Mouse (Mus musculus): ENCODE results near the gene Pdcd2l.

The Pdcd2l gene

DNA sequence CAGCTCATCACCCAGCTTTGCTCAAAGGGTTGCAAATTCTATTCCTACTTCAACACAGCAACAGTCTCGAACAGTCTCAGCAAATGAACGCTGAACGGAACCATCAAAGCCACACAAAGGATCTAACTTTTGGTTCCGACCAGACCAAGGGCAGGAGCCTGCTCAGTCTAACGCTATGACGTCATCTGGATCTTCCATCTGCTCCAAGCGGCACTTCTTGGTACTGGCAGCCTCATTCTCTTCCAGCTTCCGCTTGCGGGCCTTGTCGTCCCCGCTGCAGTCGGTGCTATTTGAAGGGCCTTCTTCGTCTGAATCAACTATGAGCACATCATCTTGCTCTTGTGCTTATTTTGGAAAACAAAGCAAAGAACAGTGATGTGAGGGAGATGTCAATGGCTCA, 55.3 kb downstream of the Pdcd2l start:
- no peak for DNase-seq (ENCODE audit: extremely low spot score, low spot score)

DNA sequence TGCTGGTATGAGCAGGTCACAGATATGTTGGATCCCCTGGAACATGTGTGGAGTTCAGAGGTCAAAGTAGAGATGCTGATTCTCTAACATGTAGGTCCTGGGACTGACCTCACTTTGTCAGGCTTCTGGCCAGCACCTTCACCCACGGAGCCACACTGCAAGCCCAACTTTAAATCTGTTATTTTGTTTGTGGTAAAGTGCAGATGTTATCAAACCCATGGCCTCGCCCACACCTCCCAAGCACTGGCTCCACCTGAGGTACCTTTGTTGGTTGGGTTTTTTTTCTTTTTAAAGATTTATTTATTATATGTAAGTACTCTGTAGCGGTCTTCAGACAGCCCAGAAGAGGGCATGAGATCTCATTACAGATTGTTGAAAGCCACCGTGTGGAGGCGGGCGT, 57.0 kb downstream of the Pdcd2l start:
- no peak for DNase-seq (ENCODE audit: extremely low spot score, low spot score)

All from neural tube, embryonic 10.5 days (tissue).